Mouse (Mus musculus) ES-E14 (cell line): ENCODE results near the gene Hfe.

ENCODE experiments used
- MAFK ChIP-seq: IDR thresholded peaks from 2 replicates; pipeline ENCODE4 v1.6.1; 2014; ENCODE audit warnings: mild to moderate bottlenecking, low read depth, low read length, inconsistent platforms; ENCODE audit not compliant: insufficient read depth
- ZC3H11A ChIP-seq: IDR thresholded peaks from 2 replicates; pipeline ENCODE4 v1.6.1; 2012; ENCODE audit warnings: low read depth, mild to moderate bottlenecking, inconsistent platforms, low read length, borderline replicate concordance

DNA sequence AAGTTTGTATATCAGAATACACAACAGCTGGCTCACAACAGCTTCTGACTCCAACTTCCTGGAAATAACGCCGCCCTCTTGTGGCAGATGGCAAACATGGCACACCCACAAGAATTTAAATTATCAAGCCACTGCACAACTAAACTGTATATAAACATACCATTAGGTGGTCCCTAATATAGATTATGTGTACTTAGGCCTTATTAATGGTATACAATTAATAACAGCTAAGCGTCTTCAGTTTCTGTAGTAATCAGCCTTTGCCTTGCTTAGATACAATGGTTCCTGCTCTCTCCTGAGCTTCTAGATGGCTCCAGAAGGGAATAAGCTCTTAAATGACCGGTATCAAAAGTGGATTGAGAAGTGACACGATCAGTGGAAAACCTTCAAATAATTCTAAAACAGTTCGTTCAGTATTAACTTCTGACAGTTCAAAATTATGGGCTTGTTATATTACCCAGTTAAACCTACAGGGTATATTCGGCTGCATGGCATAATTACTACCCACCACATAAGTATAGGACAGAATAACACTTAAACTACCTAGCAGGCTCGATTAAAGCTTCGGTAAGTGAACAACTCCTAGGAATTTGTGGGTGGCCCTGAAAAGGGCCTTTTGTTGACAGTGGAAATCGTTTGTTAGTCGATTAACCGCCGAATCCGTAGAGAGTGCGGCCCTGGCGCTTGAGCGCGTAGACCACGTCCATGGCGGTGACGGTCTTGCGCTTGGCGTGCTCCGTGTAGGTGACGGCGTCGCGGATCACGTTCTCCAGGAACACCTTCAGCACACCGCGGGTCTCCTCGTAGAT lies 13.0 kb downstream of the Hfe start:
- TF ChIP-seq ZC3H11A (0 out of 2 replicates have a peak, but pooled peaks have one; percentile 11), MAFK (no peak)
